Mouse (Mus musculus): Measurements from ENCODE around the gene Mns1. TPM values are rescaled to one million over a fixed set of nuclear protein-coding genes. Genes with fewer than 3 reads are reported as not detected.
A peak's percentile ranks its signal among the peaks of the same experiment; 100 is the strongest.

Gene Mns1
- polyA plus RNA-seq, 1 experiment, result 7.4 TPM

GRCm38 (mm10) chr9:72405882-72406638 lies 31.8 kb upstream of the Mns1 start:
- Histone ChIP-seq H3K4me1 (replicated peaks; ENCODE audit: control insufficient read depth, insufficient read depth, low read length) (peaks cover 54% of the 10 kb centered on the region), H3K4me3 (ENCODE audit: control insufficient read depth, insufficient read depth, low read length) (no peak overlapping the region), H3K27ac (ENCODE audit: control insufficient read depth, insufficient read depth, low read length) (peak overlapping the region; percentile 95), H3K36me3 (ENCODE audit: control insufficient read depth, insufficient read depth, low read length) (no peaks in the 10 kb centered on the region), H3K27me3 (ENCODE audit: control insufficient read depth, insufficient read depth, low read length) (no peaks in the 10 kb centered on the region)
- WGBS, result 83% methylated on average over 9 of the region's 9 CpGs
- TF ChIP-seq POLR2A (IDR thresholded peaks at IDR 0.05; ENCODE audit: control insufficient read depth, extremely low read depth, insufficient read depth, low read length, poor library complexity) (no peak), CTCF (IDR thresholded peaks at IDR 0.05; ENCODE audit: borderline replicate concordance, control insufficient read depth, extremely low read depth, insufficient read depth, low read length, poor library complexity) (no peak)
- peak; percentile 46 for DNase-seq

DNA sequence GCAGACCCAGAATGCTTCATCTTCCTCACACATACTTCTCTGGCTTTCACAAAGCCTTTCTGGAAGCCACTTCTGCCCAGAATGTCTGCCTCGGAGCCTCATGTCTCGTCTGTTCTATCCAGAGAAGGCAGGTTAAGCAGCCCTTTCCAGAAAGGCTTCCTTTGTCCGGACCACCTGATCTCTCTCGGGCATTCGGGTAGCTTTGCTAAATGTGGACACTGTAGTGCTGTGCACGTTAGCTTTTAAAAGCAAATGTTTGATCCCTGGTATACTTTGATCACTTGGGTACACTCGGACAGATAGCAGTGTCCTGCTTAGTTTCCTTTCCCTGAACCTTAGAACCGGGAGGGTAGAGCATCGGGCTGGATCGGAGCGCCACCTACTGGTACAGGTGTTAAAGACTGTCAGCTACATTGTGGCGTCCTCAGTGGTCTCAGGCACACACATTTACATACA lies 29.7 kb upstream of the Mns1 start:
- Histone ChIP-seq H3K27me3 (ENCODE audit: control insufficient read depth, insufficient read depth, low read length) (no peaks in the 10 kb centered on the region), H3K4me3 (ENCODE audit: control insufficient read depth, insufficient read depth, low read length) (peak overlapping the region; percentile 44), H3K27ac (ENCODE audit: control insufficient read depth, insufficient read depth, low read length) (peak overlapping the region; percentile 94), H3K36me3 (ENCODE audit: control insufficient read depth, insufficient read depth, low read length) (no peaks in the 10 kb centered on the region), H3K4me1 (replicated peaks; ENCODE audit: control insufficient read depth, insufficient read depth, low read length) (peaks cover 55% of the 10 kb centered on the region)
- DNase-seq, result peak; percentile 91
- 4% methylated on average over 12 of the region's 12 CpGs for WGBS
- TF ChIP-seq POLR2A (IDR thresholded peaks at IDR 0.05; ENCODE audit: control insufficient read depth, extremely low read depth, insufficient read depth, low read length, poor library complexity) (no peak), CTCF (IDR thresholded peaks at IDR 0.05; ENCODE audit: borderline replicate concordance, control insufficient read depth, extremely low read depth, insufficient read depth, low read length, poor library complexity) (peak; percentile 60; the same call in 1 of the 2 replicates)

DNA sequence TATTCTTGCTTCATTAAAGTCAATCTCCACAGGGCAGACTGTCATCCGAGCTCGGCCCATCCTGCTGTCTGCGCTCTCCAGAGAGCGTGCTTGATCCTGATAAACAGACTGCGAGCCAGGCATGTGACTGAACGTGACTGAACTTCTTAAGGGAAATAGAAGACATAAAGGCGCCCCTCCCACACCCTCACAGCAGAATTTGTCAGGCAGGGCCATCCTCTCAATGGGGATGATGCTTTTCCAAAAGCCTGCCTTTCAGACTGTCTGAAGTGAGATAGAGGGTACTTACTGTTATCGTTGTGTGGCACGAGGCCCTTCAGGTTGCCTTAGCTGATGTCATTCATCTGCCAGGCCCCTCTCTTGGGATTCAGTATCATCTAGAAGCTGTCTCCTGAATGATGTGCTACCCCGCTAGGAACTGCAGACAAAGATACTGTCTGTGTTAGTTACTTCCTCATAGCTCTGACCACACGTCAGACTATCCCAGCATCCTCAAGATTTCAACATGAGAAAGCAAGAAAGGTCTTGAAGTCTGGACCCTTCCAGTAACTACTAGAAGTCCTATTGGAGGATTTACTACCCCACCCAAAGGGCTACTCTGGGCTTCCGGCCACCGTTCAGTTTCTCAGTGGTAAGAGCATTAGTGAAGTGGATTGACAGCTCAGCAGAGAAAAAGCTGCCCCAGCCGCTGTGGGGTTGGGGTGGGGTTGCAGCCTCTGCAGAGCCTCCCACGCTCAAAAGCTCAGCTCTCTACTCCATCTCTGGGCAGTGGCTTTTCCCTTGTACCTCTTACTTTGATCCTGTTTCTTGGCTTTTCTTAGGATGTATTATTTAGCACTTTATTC lies 28.2 kb upstream of the Mns1 start:
- peak; percentile 51 for DNase-seq
- WGBS, result 75% methylated on average over 15 of the region's 15 CpGs
- H3K27me3 ChIP-seq (ENCODE audit: control insufficient read depth, insufficient read depth, low read length), result no peaks in the 10 kb centered on the region
- TF ChIP-seq CTCF (IDR thresholded peaks at IDR 0.05; ENCODE audit: borderline replicate concordance, control insufficient read depth, extremely low read depth, insufficient read depth, low read length, poor library complexity) (no peak), POLR2A (IDR thresholded peaks at IDR 0.05; ENCODE audit: control insufficient read depth, extremely low read depth, insufficient read depth, low read length, poor library complexity) (0 out of 2 replicates have a peak, but pooled peaks have one; percentile 42)
- H3K4me3 ChIP-seq (ENCODE audit: control insufficient read depth, insufficient read depth, low read length), result peak overlapping the region; percentile 42
- peaks cover 47% of the 10 kb centered on the region for H3K4me1 ChIP-seq (replicated peaks; ENCODE audit: control insufficient read depth, insufficient read depth, low read length)
- H3K36me3 ChIP-seq (ENCODE audit: control insufficient read depth, insufficient read depth, low read length), result no peaks in the 10 kb centered on the region
- H3K27ac ChIP-seq (ENCODE audit: control insufficient read depth, insufficient read depth, low read length), result peak overlapping the region; percentile 86

GRCm38 (mm10) chr9:72411746-72412145 lies 26.1 kb upstream of the Mns1 start:
- peak; percentile 65 for DNase-seq
- H3K36me3 ChIP-seq (ENCODE audit: control insufficient read depth, insufficient read depth, low read length), result no peaks in the 10 kb centered on the region
- 95% methylated on average over 2 of the region's 2 CpGs for WGBS
- no peak overlapping the region for H3K4me3 ChIP-seq (ENCODE audit: control insufficient read depth, insufficient read depth, low read length)
- TF ChIP-seq CTCF (IDR thresholded peaks at IDR 0.05; ENCODE audit: borderline replicate concordance, control insufficient read depth, extremely low read depth, insufficient read depth, low read length, poor library complexity) (no peak), POLR2A (IDR thresholded peaks at IDR 0.05; ENCODE audit: control insufficient read depth, extremely low read depth, insufficient read depth, low read length, poor library complexity) (no peak)
- H3K27ac ChIP-seq (ENCODE audit: control insufficient read depth, insufficient read depth, low read length), result no peak overlapping the region
- peaks cover 26% of the 10 kb centered on the region for H3K4me1 ChIP-seq (replicated peaks; ENCODE audit: control insufficient read depth, insufficient read depth, low read length)
- H3K27me3 ChIP-seq (ENCODE audit: control insufficient read depth, insufficient read depth, low read length), result no peaks in the 10 kb centered on the region

DNA sequence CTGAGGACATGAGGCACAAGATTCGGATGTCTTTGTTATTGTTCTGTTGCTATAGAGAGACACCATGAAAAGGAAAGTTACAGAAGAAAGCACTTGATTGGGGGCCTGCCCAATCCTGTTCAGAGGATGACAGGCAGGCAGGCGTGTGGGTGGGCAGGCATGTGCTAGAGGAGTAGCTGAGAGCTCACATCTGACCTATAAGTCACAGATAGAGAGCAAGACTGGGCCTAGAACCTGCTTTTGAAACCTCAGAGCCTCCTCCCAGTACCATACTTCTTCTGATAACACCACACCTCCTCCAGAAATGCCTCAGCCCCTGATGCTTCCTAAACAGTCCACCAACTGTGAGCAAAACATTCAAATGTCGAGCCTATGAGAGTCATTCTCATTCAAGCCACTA lies 19.4 kb upstream of the Mns1 start:
- 87% methylated on average over 3 of the region's 3 CpGs for WGBS
- no peak for DNase-seq
- Histone ChIP-seq H3K27me3 (ENCODE audit: control insufficient read depth, insufficient read depth, low read length) (no peaks in the 10 kb centered on the region), H3K4me1 (replicated peaks; ENCODE audit: control insufficient read depth, insufficient read depth, low read length) (peaks cover 6% of the 10 kb centered on the region), H3K27ac (ENCODE audit: control insufficient read depth, insufficient read depth, low read length) (no peak overlapping the region), H3K36me3 (ENCODE audit: control insufficient read depth, insufficient read depth, low read length) (no peaks in the 10 kb centered on the region), H3K4me3 (ENCODE audit: control insufficient read depth, insufficient read depth, low read length) (no peak overlapping the region)
- TF ChIP-seq CTCF (IDR thresholded peaks at IDR 0.05; ENCODE audit: borderline replicate concordance, control insufficient read depth, extremely low read depth, insufficient read depth, low read length, poor library complexity) (no peak), POLR2A (IDR thresholded peaks at IDR 0.05; ENCODE audit: control insufficient read depth, extremely low read depth, insufficient read depth, low read length, poor library complexity) (no peak)

DNA sequence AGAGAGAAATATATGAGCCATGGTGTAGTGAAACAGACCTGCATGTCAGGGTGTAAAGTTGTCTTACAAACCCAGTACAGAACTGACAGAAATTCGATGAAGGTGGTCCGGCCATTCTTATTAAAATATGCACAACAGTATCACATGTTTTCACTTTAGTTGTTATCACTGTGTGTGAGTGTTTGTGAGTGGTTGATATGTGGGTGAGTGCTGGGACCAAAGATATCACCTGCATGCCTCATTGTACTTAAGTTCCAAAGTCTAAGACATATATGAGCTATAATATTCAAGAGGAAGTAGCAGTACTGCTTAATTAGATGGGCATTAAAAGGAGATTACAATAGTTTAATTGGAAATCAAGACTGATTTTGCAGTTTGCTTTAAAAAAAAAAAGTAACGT lies 17.3 kb upstream of the Mns1 start:
- DNase-seq, result no peak
- Histone ChIP-seq H3K4me1 (replicated peaks; ENCODE audit: control insufficient read depth, insufficient read depth, low read length) (peaks cover 6% of the 10 kb centered on the region), H3K27ac (ENCODE audit: control insufficient read depth, insufficient read depth, low read length) (no peak overlapping the region), H3K27me3 (ENCODE audit: control insufficient read depth, insufficient read depth, low read length) (no peaks in the 10 kb centered on the region), H3K4me3 (ENCODE audit: control insufficient read depth, insufficient read depth, low read length) (no peak overlapping the region), H3K36me3 (ENCODE audit: control insufficient read depth, insufficient read depth, low read length) (no peaks in the 10 kb centered on the region)
- WGBS, result 95% methylated on average over 3 of the region's 3 CpGs
- TF ChIP-seq CTCF (IDR thresholded peaks at IDR 0.05; ENCODE audit: borderline replicate concordance, control insufficient read depth, extremely low read depth, insufficient read depth, low read length, poor library complexity) (no peak), POLR2A (IDR thresholded peaks at IDR 0.05; ENCODE audit: control insufficient read depth, extremely low read depth, insufficient read depth, low read length, poor library complexity) (no peak)
